Mouse (Mus musculus): Measurements from ENCODE around the gene Mcf2l. TPM values are rescaled to one million over a fixed set of nuclear protein-coding genes. Genes with fewer than 3 reads are reported as not detected.
A peak's percentile ranks its signal among the peaks of the same experiment; 100 is the strongest.

The Mcf2l gene
- polyA plus RNA-seq, 1 experiment from 2014 or later, result 18.5 TPM

DNA sequence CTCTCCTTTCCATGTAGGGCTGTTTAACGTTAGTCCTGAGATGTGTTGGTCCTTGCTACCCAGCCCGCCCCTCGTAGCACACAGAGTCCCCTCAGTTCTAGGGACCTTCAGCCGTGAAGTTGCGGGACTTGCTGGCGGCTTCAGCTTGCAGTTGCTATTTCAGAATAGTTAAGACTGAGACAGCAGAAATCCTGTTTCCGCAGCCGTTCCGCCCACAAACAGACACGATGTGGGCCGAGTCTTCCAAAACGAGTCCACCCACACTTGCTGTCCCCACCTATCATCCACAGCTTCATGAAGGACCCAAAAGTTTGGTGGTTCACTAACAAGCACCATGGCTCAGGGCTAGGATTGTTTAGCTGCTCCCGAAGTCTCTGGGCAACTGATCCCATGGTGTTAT is 111.7 kb downstream of the Mcf2l start:
- Histone ChIP-seq H3K4me2 (ENCODE audit: low read depth, low read length) (no peak overlapping the region), H3K4me1 (ENCODE audit: control insufficient read depth, insufficient read depth, low read length) (no peaks in the 10 kb centered on the region), H3K27ac (ENCODE audit: low read length) (no peak overlapping the region), H3K9ac (ENCODE audit: low read length) (no peak overlapping the region), H3K36me3 (ENCODE audit: control insufficient read depth, insufficient read depth, low read length) (no peaks in the 10 kb centered on the region), H3K4me3 (replicated peaks; ENCODE audit: low read length) (no peak overlapping the region), H3K27me3 (ENCODE audit: control insufficient read depth, insufficient read depth, low read length) (no peaks in the 10 kb centered on the region), H3K9me3 (replicated peaks; ENCODE audit: control insufficient read depth, low read length) (0 out of 2 replicates have a peak, but pooled peaks cover 2% of the 10 kb centered on the region)
- ATAC-seq (ENCODE audit: insufficient read depth, low FRiP score), result no peak
- WGBS, result 87% methylated on average over 13 of the region's 13 CpGs

DNA sequence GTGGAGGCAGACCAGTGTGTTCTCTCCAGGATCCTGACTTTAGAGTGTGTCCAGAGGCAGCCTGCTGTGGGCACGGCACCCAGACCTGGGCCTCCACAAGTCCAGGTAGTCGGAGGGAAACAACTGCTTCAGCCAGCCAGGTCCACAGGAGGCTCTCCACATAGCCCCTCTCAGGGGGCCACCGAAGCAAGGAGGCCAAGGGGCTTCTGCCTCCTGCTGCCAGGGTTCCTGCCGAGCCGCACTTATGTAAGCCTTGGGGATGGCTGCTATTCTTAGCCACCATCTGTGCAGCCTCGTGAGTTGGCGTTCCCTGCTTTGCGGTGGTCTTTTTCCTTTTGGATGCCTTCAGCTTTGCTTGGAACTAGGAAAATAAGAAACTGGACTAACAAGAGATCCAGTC is 114.0 kb downstream of the Mcf2l start:
- no peak overlapping the region for H3K27ac ChIP-seq (ENCODE audit: low read length)
- 81% methylated on average over 8 of the region's 8 CpGs for WGBS
- H3K4me2 ChIP-seq (ENCODE audit: low read depth, low read length), result no peak overlapping the region
- H3K36me3 ChIP-seq (ENCODE audit: control insufficient read depth, insufficient read depth, low read length), result no peaks in the 10 kb centered on the region
- ATAC-seq (ENCODE audit: insufficient read depth, low FRiP score), result no peak
- no peaks in the 10 kb centered on the region for H3K4me1 ChIP-seq (ENCODE audit: control insufficient read depth, insufficient read depth, low read length)
- H3K27me3 ChIP-seq (ENCODE audit: control insufficient read depth, insufficient read depth, low read length), result no peaks in the 10 kb centered on the region
- H3K9me3 ChIP-seq (replicated peaks; ENCODE audit: control insufficient read depth, low read length), result no peaks in the 10 kb centered on the region
- no peak overlapping the region for H3K4me3 ChIP-seq (replicated peaks; ENCODE audit: low read length)
- H3K9ac ChIP-seq (ENCODE audit: low read length), result no peak overlapping the region

DNA sequence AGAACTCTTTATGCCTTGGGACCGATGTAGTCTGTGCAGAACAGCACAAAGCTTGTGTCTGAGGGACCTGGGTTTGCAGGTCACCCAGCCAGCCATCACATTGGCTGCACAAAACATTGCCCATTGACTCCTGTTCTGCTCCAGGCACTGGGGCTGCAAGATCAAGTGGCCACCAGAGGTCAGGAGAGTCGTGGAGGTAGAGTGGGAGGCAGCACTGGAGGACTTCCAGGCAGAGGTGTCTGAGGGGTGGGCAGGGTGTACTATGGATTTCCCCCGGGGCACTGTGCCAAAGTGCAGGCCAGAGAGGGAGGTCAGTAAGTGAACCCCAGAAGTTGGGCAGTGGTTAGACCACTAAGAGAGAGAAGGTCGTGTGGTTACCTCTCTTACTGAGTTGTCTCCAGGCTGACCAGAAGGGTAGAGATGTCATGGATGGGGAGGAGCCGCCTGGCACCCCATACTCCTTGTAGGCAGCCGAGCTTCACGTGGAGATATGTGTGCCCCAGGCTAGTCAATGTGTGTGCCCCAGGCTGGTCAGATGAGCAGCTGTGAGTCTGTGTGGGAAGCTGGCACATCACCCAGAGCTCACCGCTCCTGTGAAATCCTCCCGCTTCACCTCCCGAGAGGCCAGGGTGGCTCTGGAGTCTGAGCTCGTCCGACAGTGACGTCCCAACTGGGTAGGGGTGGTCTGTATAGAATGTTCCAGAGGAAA is 115.3 kb downstream of the Mcf2l start:
- H3K4me1 ChIP-seq (ENCODE audit: control insufficient read depth, insufficient read depth, low read length), result no peaks in the 10 kb centered on the region
- no peak for ATAC-seq (ENCODE audit: insufficient read depth, low FRiP score)
- H3K27ac ChIP-seq (ENCODE audit: low read length), result no peak overlapping the region
- H3K9ac ChIP-seq (ENCODE audit: low read length), result no peak overlapping the region
- H3K36me3 ChIP-seq (ENCODE audit: control insufficient read depth, insufficient read depth, low read length), result no peaks in the 10 kb centered on the region
- no peaks in the 10 kb centered on the region for H3K27me3 ChIP-seq (ENCODE audit: control insufficient read depth, insufficient read depth, low read length)
- H3K4me3 ChIP-seq (replicated peaks; ENCODE audit: low read length), result no peak overlapping the region
- H3K9me3 ChIP-seq (replicated peaks; ENCODE audit: control insufficient read depth, low read length), result no peaks in the 10 kb centered on the region
- WGBS, result 69% methylated on average over 13 of the region's 13 CpGs
- no peak overlapping the region for H3K4me2 ChIP-seq (ENCODE audit: low read depth, low read length)

DNA sequence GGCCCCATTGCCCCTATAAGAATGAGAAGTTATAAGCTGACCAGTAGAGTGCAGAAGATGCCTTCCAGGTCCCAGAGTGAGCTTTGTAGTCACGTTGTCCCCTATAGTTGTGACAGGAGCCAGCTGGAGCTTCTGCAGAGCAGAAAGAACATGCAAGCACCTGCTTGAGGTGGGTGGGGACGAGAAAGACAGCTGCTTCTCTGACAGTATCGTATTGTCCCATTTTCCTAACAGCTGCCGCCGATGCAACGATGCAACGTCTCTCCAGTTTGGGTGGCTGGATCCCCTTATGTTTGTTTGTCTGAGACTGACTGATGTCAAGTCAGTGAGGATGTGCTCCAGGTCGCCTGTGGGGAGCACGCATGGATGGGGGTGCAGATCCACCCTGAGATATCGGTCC is 117.8 kb downstream of the Mcf2l start:
- no peaks in the 10 kb centered on the region for H3K36me3 ChIP-seq (ENCODE audit: control insufficient read depth, insufficient read depth, low read length)
- no peaks in the 10 kb centered on the region for H3K27me3 ChIP-seq (ENCODE audit: control insufficient read depth, insufficient read depth, low read length)
- H3K9me3 ChIP-seq (replicated peaks; ENCODE audit: control insufficient read depth, low read length), result no peaks in the 10 kb centered on the region
- H3K4me3 ChIP-seq (replicated peaks; ENCODE audit: low read length), result no peak overlapping the region
- WGBS, result 72% methylated on average over 10 of the region's 10 CpGs
- no peak overlapping the region for H3K27ac ChIP-seq (ENCODE audit: low read length)
- no peak for ATAC-seq (ENCODE audit: insufficient read depth, low FRiP score)
- H3K4me1 ChIP-seq (ENCODE audit: control insufficient read depth, insufficient read depth, low read length), result no peaks in the 10 kb centered on the region
- no peak overlapping the region for H3K9ac ChIP-seq (ENCODE audit: low read length)
- no peak overlapping the region for H3K4me2 ChIP-seq (ENCODE audit: low read depth, low read length)

DNA sequence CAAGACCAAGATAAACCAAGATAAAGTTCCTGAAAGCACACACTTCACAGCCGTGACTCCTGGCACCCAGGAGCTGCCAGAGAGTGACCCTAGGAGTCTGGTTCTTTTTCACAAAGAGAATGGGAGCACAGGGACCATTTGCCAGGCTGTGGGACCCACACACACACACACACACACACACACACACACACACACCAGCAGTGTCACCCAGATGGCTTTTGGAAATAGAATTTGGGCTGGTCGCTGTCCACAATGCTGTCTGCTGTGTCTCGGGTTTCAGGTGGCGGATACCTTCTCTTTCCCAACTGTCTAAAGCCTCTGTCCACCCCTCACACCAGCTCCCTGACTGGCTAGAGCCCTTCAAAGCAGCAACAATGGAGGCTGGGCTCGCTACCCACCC is 120.9 kb downstream of the Mcf2l start:
- no peak overlapping the region for H3K4me3 ChIP-seq (replicated peaks; ENCODE audit: low read length)
- WGBS, result 81% methylated on average over 5 of the region's 5 CpGs

DNA sequence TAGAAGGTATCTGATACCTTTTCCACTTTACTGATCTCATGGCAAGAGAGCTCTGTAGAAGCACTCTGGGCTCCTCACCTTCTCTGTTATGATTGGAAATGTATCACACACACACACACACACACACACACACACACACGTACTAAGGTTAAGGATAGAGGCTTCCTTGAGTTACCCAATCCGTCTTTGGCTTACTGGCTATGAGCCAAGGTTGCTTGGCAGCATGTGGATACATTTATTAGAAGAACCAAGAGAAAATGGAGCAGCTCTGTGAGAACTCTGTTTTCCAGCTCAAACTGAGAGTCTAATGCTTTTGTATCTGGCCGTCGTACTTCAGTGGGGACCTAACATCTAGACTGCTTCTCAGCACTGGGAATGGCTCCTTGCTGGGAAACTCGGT is 121.9 kb downstream of the Mcf2l start:
- H3K9me3 ChIP-seq (replicated peaks; ENCODE audit: control insufficient read depth, low read length), result no peaks in the 10 kb centered on the region
- no peaks in the 10 kb centered on the region for H3K36me3 ChIP-seq (ENCODE audit: control insufficient read depth, insufficient read depth, low read length)
- peaks cover 4% of the 10 kb centered on the region; the same call in 1 of the 2 replicates for H3K4me1 ChIP-seq (ENCODE audit: control insufficient read depth, insufficient read depth, low read length)
- no peak overlapping the region for H3K4me3 ChIP-seq (replicated peaks; ENCODE audit: low read length)
- no peaks in the 10 kb centered on the region for H3K27me3 ChIP-seq (ENCODE audit: control insufficient read depth, insufficient read depth, low read length)
- H3K4me2 ChIP-seq (ENCODE audit: low read depth, low read length), result no peak overlapping the region
- no peak for ATAC-seq (ENCODE audit: insufficient read depth, low FRiP score)
- no peak overlapping the region for H3K27ac ChIP-seq (ENCODE audit: low read length)
- no peak overlapping the region for H3K9ac ChIP-seq (ENCODE audit: low read length)
- 49% methylated on average over 5 of the region's 5 CpGs for WGBS

More for the DNA sequence above, 120.9 kb downstream of the Mcf2l start:
- H3K36me3 ChIP-seq (ENCODE audit: control insufficient read depth, insufficient read depth, low read length), result no peaks in the 10 kb centered on the region
- ATAC-seq (ENCODE audit: insufficient read depth, low FRiP score), result no peak
- no peak overlapping the region for H3K27ac ChIP-seq (ENCODE audit: low read length)
- H3K4me1 ChIP-seq (ENCODE audit: control insufficient read depth, insufficient read depth, low read length), result peaks cover 4% of the 10 kb centered on the region; the same call in 1 of the 2 replicates
- no peak overlapping the region for H3K4me2 ChIP-seq (ENCODE audit: low read depth, low read length)
- H3K9ac ChIP-seq (ENCODE audit: low read length), result no peak overlapping the region
- H3K27me3 ChIP-seq (ENCODE audit: control insufficient read depth, insufficient read depth, low read length), result no peaks in the 10 kb centered on the region
- no peaks in the 10 kb centered on the region for H3K9me3 ChIP-seq (replicated peaks; ENCODE audit: control insufficient read depth, low read length)

DNA sequence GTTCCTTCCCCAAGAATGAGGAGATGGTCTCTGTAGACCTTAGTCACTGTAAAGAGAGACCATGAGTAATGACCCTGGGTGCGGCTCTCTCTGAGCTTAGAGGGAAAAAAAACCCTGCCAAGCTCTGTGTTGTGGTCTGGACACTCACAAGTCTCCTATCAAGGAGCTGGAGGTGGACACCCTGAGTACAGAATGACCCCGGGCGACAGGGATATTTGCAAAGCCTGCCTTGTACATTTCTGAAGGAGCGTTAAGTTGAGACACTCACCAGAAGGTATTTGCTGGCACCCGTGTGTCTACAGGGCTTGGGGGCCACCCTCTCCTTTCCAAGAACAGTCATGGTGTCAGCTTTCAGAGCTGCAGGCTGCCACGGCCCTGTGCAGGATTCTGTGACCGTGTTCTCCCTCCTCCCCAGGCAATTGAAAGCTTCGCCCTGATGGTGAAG is 123.2 kb downstream of the Mcf2l start:
- Histone ChIP-seq H3K9me3 (replicated peaks; ENCODE audit: control insufficient read depth, low read length) (no peaks in the 10 kb centered on the region), H3K4me2 (ENCODE audit: low read depth, low read length) (no peak overlapping the region), H3K27ac (ENCODE audit: low read length) (peak overlapping the region; percentile 58), H3K27me3 (ENCODE audit: control insufficient read depth, insufficient read depth, low read length) (no peaks in the 10 kb centered on the region), H3K36me3 (ENCODE audit: control insufficient read depth, insufficient read depth, low read length) (no peaks in the 10 kb centered on the region), H3K9ac (ENCODE audit: low read length) (peak overlapping the region; percentile 32; the same call in 1 of the 2 replicates), H3K4me1 (ENCODE audit: control insufficient read depth, insufficient read depth, low read length) (peaks cover 4% of the 10 kb centered on the region; the same call in 1 of the 2 replicates), H3K4me3 (replicated peaks; ENCODE audit: low read length) (no peak overlapping the region)
- WGBS, result 40% methylated on average over 8 of the region's 8 CpGs
- ATAC-seq (ENCODE audit: insufficient read depth, low FRiP score), result peak; percentile 45; the same call in 1 of the 2 replicates

DNA sequence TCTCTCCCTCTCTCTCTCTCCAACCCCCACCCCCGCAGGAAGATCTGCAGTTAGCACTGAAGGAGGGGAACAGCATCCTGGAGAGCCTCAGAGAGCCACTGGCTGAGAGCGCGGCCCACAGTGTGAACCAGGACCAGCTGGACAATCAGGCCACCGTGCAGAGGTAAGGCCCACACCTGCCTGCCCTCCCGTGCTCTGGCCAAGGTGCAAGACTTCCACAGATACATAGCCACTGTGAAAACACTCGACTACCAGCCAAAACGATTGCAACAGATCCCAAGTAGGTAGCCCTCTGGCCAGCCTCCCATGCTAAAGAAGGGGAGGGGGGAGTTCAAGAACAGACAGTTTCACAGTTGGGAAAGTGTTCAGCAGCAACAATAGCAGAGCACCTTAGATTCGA is 124.7 kb downstream of the Mcf2l start:
- no peaks in the 10 kb centered on the region for H3K27me3 ChIP-seq (ENCODE audit: control insufficient read depth, insufficient read depth, low read length)
- no peak for ATAC-seq (ENCODE audit: insufficient read depth, low FRiP score)
- 59% methylated on average over 8 of the region's 8 CpGs for WGBS

DNA sequence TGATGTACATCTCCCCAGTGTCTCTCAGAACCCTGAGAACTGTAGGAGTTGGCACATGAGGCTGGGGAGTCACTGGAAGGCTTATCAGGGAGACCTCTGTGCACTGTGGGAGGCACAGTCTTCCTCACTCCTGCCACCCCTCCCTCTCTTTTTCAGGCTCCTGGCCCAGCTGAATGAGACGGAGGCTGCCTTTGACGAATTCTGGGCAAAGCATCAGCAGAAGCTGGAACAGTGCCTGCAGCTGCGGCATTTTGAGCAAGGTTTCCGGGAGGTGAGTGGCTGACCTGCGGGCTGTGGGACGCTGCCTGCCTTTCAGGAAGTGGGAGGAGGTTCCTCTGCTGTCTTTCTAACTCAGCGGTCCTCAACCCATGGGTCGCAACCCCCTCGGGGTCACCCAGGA is 126.2 kb downstream of the Mcf2l start:
- Histone ChIP-seq H3K9me3 (replicated peaks; ENCODE audit: control insufficient read depth, low read length) (no peaks in the 10 kb centered on the region), H3K9ac (ENCODE audit: low read length) (no peak overlapping the region), H3K36me3 (ENCODE audit: control insufficient read depth, insufficient read depth, low read length) (no peaks in the 10 kb centered on the region), H3K27me3 (ENCODE audit: control insufficient read depth, insufficient read depth, low read length) (no peaks in the 10 kb centered on the region), H3K4me3 (replicated peaks; ENCODE audit: low read length) (no peak overlapping the region), H3K27ac (ENCODE audit: low read length) (no peak overlapping the region), H3K4me1 (ENCODE audit: control insufficient read depth, insufficient read depth, low read length) (peaks cover 4% of the 10 kb centered on the region; the same call in 1 of the 2 replicates), H3K4me2 (ENCODE audit: low read depth, low read length) (no peak overlapping the region)
- 70% methylated on average over 9 of the region's 9 CpGs for WGBS
- no peak for ATAC-seq (ENCODE audit: insufficient read depth, low FRiP score)

More for the DNA sequence above, 124.7 kb downstream of the Mcf2l start:
- Histone ChIP-seq H3K36me3 (ENCODE audit: control insufficient read depth, insufficient read depth, low read length) (no peaks in the 10 kb centered on the region), H3K4me1 (ENCODE audit: control insufficient read depth, insufficient read depth, low read length) (peaks cover 4% of the 10 kb centered on the region; the same call in 1 of the 2 replicates), H3K9ac (ENCODE audit: low read length) (no peak overlapping the region), H3K27ac (ENCODE audit: low read length) (no peak overlapping the region), H3K4me3 (replicated peaks; ENCODE audit: low read length) (no peak overlapping the region), H3K9me3 (replicated peaks; ENCODE audit: control insufficient read depth, low read length) (no peaks in the 10 kb centered on the region), H3K4me2 (ENCODE audit: low read depth, low read length) (no peak overlapping the region)

Data from stomach, embryonic 16.5 days (tissue).